Mouse (Mus musculus) erythroblast, embryonic 14.5 days (primary cell): ENCODE data around the gene Dicer1.

ENCODE experiments used
- GATA1 ChIP-seq: IDR thresholded peaks from 2 replicates; pipeline ENCODE4 v1.6.1; 2012; ENCODE audit warnings: low read length, inconsistent platforms, mixed read lengths
- TAL1 ChIP-seq: IDR thresholded peaks from 3 replicates; pipeline ENCODE4 v1.6.1; 2012; ENCODE audit warnings: low read length, inconsistent platforms, mixed read lengths

- TF ChIP-seq TAL1 (no peak), GATA1 (no peak)
Measured at GRCm38 (mm10) chr12:104748946-104749345, 2.8 kb downstream of the Dicer1 start.
